Mouse (Mus musculus) lung, adult 18-20 months (tissue): ENCODE measurements around the gene Akap2.

ENCODE experiments used
- DNase-seq, 2 experiments: peaks; one replicate each; pipeline ENCODE4 v3.0.0; 2022; ENCODE audit warnings: mixed read lengths in 2 of 2

Akap2 gene

GRCm38 (mm10) chr4:57798286-57799018, 81.0 kb downstream of the Akap2 start:
- DNase-seq, result peak; percentile 44 to 62

- DNase-seq, result no peak
Observed at GRCm38 (mm10) chr4:57799297-57799696, 81.8 kb downstream of the Akap2 start.

DNA sequence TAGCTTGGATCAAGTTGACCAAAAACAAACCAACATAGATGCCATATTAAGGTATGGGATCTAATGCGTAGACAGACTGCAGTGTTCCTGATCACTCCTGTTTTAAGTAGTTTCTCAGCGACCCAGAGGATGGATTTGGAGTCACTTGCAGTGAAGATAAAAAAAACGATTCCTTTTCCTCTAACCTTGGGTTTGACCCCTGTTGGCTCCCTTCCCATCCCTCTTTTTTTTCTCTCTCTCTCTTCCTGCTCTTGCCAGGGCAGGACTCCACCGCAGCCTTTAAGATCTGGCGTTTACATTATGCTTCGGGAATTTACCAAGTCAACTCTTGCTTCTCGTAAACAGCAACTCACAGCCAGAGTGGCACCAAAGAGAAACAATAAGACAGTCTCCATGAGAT, 83.8 kb downstream of the Akap2 start:
- DNase-seq, result no peak

DNA sequence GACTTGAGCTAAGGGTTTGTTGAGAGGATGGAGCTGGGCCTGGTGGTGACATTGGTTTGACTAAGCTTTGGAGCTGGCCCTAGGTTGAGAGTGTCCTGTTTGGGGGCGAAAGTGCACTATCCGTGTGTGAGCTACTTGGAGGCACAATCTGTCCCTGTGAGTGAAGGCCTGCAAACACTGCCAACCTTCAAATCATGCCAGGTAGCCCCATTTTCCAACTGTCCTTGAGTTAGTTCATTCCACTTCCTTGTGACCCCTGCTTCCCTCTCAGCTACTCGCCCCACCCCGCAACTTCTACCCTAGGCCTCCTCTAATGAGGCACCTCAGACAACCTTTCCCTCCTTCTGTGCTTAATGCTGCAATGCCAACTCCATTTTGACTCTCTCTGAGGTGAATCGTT, 84.5 kb downstream of the Akap2 start:
- no peak for DNase-seq

DNA sequence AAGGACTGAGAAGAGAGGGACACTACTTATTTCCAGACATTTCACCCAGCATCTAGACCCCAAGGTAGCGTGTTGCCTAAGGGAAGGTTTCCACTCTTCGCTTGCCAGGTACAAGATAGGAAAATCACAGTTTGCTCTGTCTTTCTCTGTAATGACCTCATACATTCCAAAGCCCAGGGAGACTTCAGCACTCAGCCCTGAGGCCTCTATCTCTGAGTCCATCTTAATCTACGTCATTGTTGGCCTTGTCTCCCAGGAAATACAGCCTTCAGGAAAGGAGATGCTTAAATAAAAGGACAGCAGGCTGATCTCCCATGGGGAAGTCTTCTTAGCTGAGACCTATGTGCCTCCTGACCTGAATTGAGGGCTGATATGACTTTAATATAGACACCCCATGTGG, 85.0 kb downstream of the Akap2 start:
- peak in 1 of 2 experiments; percentile 38 for DNase-seq

- peak; percentile 35 to 51 for DNase-seq
Observed at GRCm38 (mm10) chr4:57804902-57805301, 87.4 kb downstream of the Akap2 start.

DNA sequence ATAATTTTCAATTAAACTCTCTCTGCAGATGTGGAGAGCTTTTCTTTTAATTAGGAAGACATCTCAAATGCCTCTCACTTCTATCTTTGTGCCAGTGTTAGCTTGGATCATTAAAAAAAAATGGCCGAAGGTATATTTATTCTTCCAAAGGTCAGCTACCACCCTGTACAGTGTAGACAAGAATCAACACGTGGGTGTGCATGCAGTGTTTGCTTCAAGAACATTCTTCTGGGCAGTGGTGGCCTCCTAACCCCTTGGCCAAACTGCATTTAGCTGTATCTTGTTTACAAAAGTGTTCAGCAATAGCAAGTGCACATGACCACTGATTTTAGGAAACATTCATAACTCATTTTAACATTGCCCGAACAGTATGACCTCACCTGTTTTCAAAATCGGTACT, 92.0 kb downstream of the Akap2 start:
- peak in 1 of 2 experiments; percentile 39 for DNase-seq

GRCm38 (mm10) chr4:57812075-57812474, 94.6 kb downstream of the Akap2 start:
- DNase-seq, result no peak

GRCm38 (mm10) chr4:57812916-57813575, 95.6 kb downstream of the Akap2 start:
- DNase-seq, result peak; percentile 51 to 68

DNA sequence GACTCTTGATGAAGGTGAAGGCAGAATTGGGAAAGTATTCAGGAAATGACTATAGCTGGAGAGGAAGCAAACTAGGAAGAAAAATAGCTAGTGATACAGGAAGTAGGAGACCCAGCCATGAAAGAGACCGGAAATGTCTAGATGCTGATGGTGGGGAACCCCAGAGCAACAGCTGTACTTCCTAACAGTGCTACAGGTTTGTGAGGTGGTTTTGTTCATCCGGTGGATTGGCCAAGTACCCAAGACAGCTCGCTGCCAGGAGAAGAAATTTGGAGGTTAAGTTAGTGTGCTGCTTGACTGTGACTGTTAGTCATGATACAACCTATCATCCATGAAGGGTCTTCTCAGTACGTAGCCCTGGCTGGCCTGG, 96.1 kb downstream of the Akap2 start:
- DNase-seq, result no peak

DNA sequence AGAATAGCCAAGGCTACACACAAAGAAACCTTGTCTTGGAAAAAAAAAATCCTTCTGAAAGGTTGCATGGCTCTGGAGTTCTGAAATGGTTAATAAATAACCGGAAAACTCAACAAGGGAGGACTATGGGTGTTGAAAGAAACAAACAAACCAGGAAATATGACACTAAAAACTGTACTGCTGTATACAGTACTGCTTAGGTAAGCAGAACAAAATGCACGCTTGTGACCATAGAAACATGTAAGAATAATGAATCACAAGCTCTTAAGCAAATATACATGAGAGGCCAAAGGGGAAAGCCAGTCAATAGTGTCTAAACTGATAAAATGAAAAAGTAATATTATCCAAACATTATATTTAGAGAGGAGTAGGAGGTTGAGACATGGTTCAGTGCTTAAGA, 97.9 kb downstream of the Akap2 start:
- no peak for DNase-seq

DNA sequence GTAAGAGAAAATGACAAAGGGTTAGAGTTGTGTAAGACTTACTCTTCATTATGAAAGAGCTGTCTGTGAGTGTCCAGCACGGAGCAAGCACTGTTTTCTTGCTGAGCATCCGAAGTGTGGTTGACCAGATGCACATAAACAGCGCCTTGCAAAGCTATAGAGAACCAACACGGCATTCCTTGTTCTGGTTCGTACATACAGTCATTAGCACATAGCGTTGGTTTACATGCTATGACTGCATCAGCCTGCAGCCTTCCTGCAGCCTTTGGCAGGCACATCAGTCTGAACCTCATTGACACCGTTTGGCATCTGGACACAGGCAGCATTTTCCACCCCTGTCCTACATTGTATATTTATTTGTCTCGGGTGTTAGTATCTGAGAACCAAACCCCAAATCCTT, 98.7 kb downstream of the Akap2 start:
- no peak for DNase-seq

GRCm38 (mm10) chr4:57820839-57821374, 103.5 kb downstream of the Akap2 start:
- DNase-seq, result no peak

DNA sequence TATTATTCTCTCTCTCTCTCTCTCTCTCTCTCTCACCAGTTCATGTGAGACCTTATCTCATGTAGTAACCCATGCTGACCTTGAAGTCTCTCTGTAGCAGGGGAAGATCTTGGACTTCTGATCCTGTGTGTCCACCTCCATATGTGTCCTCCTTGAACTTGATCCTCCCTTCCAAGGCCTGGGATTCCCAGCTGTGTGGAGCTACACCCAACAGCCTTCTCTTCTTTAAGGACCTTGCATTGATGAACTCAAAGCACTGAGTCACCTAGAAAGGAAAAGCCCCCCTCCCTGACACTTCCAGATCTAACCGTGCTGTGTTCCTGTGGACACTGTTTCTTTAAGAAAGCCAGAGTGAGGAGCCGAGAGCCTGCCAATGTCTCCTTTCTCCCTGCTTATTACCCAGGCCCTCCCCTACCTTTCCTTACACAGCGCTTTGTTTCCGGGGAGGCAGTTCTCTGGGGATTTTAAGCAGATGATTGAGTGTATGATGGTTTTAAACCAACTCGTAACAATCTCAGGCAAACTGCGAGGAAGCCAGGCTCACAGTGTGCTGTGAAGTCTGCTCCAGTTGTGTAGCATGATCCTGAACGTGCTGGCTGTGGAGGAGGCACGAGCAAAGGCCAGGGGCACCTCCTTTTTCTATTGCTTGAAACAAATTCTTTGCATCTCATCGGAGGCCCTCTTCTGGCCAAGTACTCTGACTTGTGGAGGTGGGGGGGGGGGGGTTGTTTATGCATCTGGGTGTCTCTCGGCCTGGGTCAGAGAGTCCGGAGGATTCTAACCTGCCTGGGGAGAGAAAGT, 104.3 kb downstream of the Akap2 start:
- DNase-seq, result no peak

DNA sequence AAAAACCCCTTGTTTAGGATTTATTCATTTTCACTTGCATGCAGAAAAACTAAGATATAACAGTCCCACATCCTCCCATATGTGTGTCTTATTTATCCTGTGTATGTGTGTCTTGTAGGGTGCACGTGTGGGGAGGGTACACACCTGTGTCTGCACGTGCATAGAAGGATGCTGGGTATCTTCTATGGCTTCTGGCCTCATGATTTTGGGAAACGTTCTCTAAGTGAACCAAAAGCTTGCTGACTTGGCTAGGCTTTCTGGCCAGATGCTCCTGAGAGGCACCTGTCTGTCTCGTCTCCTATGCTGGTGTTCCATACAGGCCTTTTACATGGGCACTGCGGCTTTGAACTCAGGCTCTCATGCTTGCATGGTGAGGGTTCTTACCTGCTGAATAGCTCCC, 105.2 kb downstream of the Akap2 start:
- no peak for DNase-seq

GRCm38 (mm10) chr4:57824626-57825240, 107.3 kb downstream of the Akap2 start:
- no peak for DNase-seq

- DNase-seq, result no peak
Observed at GRCm38 (mm10) chr4:57826272-57826671, 108.8 kb downstream of the Akap2 start.

DNA sequence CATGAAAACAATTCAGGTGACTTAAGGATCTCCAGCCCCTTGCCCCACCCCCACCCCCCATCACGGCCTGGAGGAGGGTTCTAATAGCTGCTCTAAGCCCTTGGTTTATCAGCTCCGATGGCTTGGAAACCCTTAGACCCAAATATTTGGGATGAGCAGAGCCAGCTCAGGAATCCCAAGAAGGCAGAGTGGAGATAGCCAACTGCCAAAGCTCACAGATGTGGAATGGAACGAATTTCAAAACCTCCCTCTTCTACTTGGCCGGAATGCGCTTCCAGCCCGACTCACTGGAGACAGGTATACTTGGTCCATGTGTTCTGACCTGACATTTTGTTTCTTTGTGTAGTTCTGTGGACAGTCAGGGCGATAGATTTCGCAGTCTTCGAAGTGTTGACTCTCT, 111.7 kb downstream of the Akap2 start:
- DNase-seq, result peak; percentile 64 to 70

DNA sequence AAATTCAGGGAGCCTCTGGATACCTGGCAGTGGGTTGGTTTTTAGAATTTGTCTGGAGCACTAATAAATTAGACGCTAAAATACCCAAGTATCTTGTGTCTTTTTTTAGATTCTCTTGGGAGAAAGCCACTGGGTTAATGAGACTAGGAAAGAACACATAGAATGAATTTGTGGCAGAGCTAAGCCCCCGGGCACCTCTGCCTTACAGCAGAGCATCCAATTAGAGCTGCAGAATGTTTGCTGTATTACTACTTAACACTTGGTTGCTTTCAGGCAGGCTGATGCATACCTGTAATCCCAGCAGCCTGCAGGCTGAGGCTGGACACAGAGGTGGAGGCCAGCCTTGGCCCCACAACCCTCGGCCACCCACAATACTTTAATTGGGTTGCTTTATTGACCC, 112.3 kb downstream of the Akap2 start:
- DNase-seq, result no peak

DNA sequence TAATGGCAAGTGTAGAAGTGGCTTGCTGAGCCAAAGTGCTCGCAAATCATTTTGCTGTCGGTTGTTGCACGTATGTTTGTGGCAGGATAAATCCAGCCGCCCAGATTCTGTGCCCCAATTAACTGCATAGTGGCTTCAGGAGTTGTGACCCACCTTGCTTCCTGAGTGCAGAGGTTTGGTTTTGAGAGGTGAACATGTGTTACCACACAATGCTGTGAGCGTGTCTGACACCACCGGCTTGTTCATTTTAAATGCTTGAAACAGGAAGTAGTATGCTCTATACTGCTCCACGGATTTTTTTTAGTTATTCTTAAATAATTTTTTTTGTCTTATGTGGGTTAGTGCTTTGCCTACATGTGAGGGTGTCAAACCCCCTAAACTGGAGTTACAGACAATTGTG, 114.9 kb downstream of the Akap2 start:
- DNase-seq, result no peak

GRCm38 (mm10) chr4:57833060-57833459, 115.6 kb downstream of the Akap2 start:
- DNase-seq, result no peak

DNA sequence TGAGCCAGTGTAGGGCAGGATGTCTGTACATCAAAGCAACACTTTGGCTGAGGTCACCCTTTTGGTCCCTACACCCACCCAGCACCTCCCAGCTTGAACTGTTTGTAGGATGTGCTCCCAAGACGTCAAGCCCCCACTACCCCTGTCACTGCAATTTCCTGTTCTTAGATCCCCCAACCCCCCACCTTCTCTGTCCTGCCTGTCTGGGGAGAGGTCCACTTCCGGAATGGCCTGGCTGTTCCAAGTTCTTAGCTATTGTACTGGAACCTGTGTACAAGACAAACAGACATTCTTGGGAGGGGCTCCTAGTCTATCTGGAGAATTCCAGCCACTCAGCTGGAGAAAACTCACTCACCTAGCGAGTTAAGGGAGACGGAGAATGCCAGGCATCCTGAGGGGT, 116.7 kb downstream of the Akap2 start:
- DNase-seq, result peak; percentile 60 to 86

GRCm38 (mm10) chr4:57837089-57837488, 119.6 kb downstream of the Akap2 start:
- no peak for DNase-seq
